Mouse (Mus musculus) spleen, adult 2 months (tissue): ENCODE measurements at regions not wholly inside any gene's neighbourhood (a gene's known extent, or its start where the extent isn't known, plus 50 kb on each side); places are given as distances from the start of the nearest gene placed in this dataset.

Source experiments
- DNase-seq, 2 experiments: peaks; one replicate each; pipeline versions ENCODE4 v3.0.0 to v3.0.0-alpha.2; 2012 to 2021; ENCODE audit warnings: low spot score in 2 of 2, low read depth in 1 of 2
- H3K27ac ChIP-seq: fragments of 200-500 bp; 2 replicates; pipeline ENCODE4 v1.5.1; 2012; ENCODE audit warnings: low read length, inconsistent platforms; ENCODE audit not compliant: insufficient read depth
- H3K27me3 ChIP-seq: fragments of 200-500 bp; 2 replicates; pipeline ENCODE4 v1.6.1; 2012; ENCODE audit warnings: mild to moderate bottlenecking, moderate library complexity, low read length, inconsistent platforms; ENCODE audit not compliant: control insufficient read depth, insufficient read depth
- H3K36me3 ChIP-seq: fragments of 200-500 bp; 2 replicates; pipeline ENCODE4 v1.6.1; 2012; ENCODE audit warnings: mild to moderate bottlenecking, low read length, inconsistent platforms; ENCODE audit not compliant: control insufficient read depth, insufficient read depth
- H3K4me1 ChIP-seq: fragments of 200-500 bp; 2 replicates; pipeline ENCODE4 v1.6.1; 2011; ENCODE audit warnings: inconsistent platforms; ENCODE audit not compliant: control insufficient read depth, insufficient read depth, insufficient read length
- H3K4me3 ChIP-seq: fragments of 200-500 bp; 2 replicates; pipeline ENCODE4 v1.5.1; 2011; ENCODE audit warnings: mild to moderate bottlenecking, inconsistent platforms; ENCODE audit not compliant: insufficient read depth, insufficient read length; ENCODE audit errors: extremely low read depth
- CTCF ChIP-seq: fragments of 200-500 bp; IDR thresholded peaks from 2 replicates; pipeline ENCODE4 v1.5.1; 2011; ENCODE audit warnings: mild to moderate bottlenecking, inconsistent platforms; ENCODE audit not compliant: insufficient read depth, insufficient read length, insufficient replicate concordance; ENCODE audit errors: extremely low read depth
- POLR2A ChIP-seq: fragments of 200-500 bp; IDR thresholded peaks from 2 replicates; pipeline ENCODE4 v1.6.1; 2011; ENCODE audit warnings: low read depth, low read length, inconsistent platforms
- WGBS: fragments of 180-500 bp; shearing (Covaris S2); methylation state at CpG from one replicate; pipeline ENCODE4 v1.1.7; 2018; 5-methylcytosine and 5-hydroxymethylcytosine counted together

GRCm38 (mm10) chr15:93881276-93881675, 285.6 kb upstream of the Prickle1 start:
- Histone ChIP-seq H3K4me1 (no peaks in the 10 kb centered on the region), H3K36me3 (no peaks in the 10 kb centered on the region), H3K27ac (no peak overlapping the region), H3K4me3 (no peak overlapping the region), H3K27me3 (no peaks in the 10 kb centered on the region)
- no peak for DNase-seq
- TF ChIP-seq POLR2A: no peak
- no peak for TF ChIP-seq CTCF

- Histone ChIP-seq H3K27ac (no peak overlapping the region), H3K4me1 (no peaks in the 10 kb centered on the region), H3K4me3 (no peak overlapping the region), H3K36me3 (no peaks in the 10 kb centered on the region), H3K27me3 (no peaks in the 10 kb centered on the region)
- TF ChIP-seq POLR2A: no peak
- no peak for DNase-seq
- WGBS: 92% methylated on average over 8 of the region's 8 CpGs
These were observed 284.6 kb upstream of the Prickle1 start for GRCm38 (mm10) chr15:93880302-93880701.

GRCm38 (mm10) chr15:93879006-93879405, 283.3 kb upstream of the Prickle1 start:
- H3K4me1 ChIP-seq: no peaks in the 10 kb centered on the region
- H3K27ac ChIP-seq: no peak overlapping the region
- TF ChIP-seq CTCF: no peak
- no peak for TF ChIP-seq POLR2A
- no peak for DNase-seq
- no peaks in the 10 kb centered on the region for H3K27me3 ChIP-seq
- 81% methylated on average over 3 of the region's 3 CpGs for WGBS
- H3K36me3 ChIP-seq: no peaks in the 10 kb centered on the region
- H3K4me3 ChIP-seq: no peak overlapping the region

GRCm38 (mm10) chr15:93876335-93876734, 280.6 kb upstream of the Prickle1 start:
- no peak overlapping the region for H3K27ac ChIP-seq
- H3K36me3 ChIP-seq: no peaks in the 10 kb centered on the region
- H3K4me3 ChIP-seq: no peak overlapping the region
- 92% methylated on average over 10 of the region's 10 CpGs for WGBS
- no peaks in the 10 kb centered on the region for H3K27me3 ChIP-seq
- no peaks in the 10 kb centered on the region for H3K4me1 ChIP-seq
- no peak for DNase-seq
- TF ChIP-seq POLR2A (no peak), CTCF (no peak)

- Histone ChIP-seq H3K27me3 (no peaks in the 10 kb centered on the region), H3K36me3 (no peaks in the 10 kb centered on the region), H3K4me1 (no peaks in the 10 kb centered on the region), H3K4me3 (no peak overlapping the region), H3K27ac (no peak overlapping the region)
- no peak for DNase-seq
- WGBS: 84% methylated on average over 1 of the region's 1 CpGs
- TF ChIP-seq CTCF (no peak), POLR2A (no peak)
These were observed 280.0 kb upstream of the Prickle1 start for GRCm38 (mm10) chr15:93875685-93876084.

- no peaks in the 10 kb centered on the region for H3K27me3 ChIP-seq
- no peak overlapping the region for H3K4me3 ChIP-seq
- no peak for DNase-seq
- WGBS: 84% methylated on average over 6 of the region's 6 CpGs
- H3K27ac ChIP-seq: no peak overlapping the region
- H3K36me3 ChIP-seq: no peaks in the 10 kb centered on the region
- no peaks in the 10 kb centered on the region for H3K4me1 ChIP-seq
- no peak for TF ChIP-seq POLR2A
- no peak for TF ChIP-seq CTCF
These were observed 278.5 kb upstream of the Prickle1 start for GRCm38 (mm10) chr15:93874206-93874605.

GRCm38 (mm10) chr15:93857336-93857901, 261.7 kb upstream of the Prickle1 start:
- H3K36me3 ChIP-seq: no peaks in the 10 kb centered on the region
- no peak overlapping the region for H3K4me3 ChIP-seq
- no peak for DNase-seq
- H3K27ac ChIP-seq: no peak overlapping the region
- H3K27me3 ChIP-seq: no peaks in the 10 kb centered on the region
- TF ChIP-seq CTCF (no peak), POLR2A (no peak)
- 94% methylated on average over 12 of the region's 12 CpGs for WGBS
- H3K4me1 ChIP-seq: no peaks in the 10 kb centered on the region

- Histone ChIP-seq H3K27ac (no peak overlapping the region), H3K4me1 (no peaks in the 10 kb centered on the region), H3K36me3 (no peaks in the 10 kb centered on the region), H3K27me3 (no peaks in the 10 kb centered on the region), H3K4me3 (no peak overlapping the region)
- 78% methylated on average over 3 of the region's 3 CpGs for WGBS
- no peak for DNase-seq
- TF ChIP-seq POLR2A: no peak
- TF ChIP-seq CTCF: no peak
These were observed 257.5 kb upstream of the Prickle1 start for GRCm38 (mm10) chr15:93853221-93853620.
